Mouse (Mus musculus): ENCODE results near the gene Cdk17.

- TF ChIP-seq GATA1 (IDR thresholded peaks at IDR 0.05; ENCODE audit: borderline replicate concordance, low read length) (no peak), FLI1 (IDR thresholded peaks at IDR 0.05; ENCODE audit: low read length) (no peak)
Measured at GRCm38 (mm10) chr10:93268339-93268738, 107.7 kb downstream of the Cdk17 start.
